Comparison of ENCODE assay signal across 8 mouse cellular contexts in the genomic region with DNA sequence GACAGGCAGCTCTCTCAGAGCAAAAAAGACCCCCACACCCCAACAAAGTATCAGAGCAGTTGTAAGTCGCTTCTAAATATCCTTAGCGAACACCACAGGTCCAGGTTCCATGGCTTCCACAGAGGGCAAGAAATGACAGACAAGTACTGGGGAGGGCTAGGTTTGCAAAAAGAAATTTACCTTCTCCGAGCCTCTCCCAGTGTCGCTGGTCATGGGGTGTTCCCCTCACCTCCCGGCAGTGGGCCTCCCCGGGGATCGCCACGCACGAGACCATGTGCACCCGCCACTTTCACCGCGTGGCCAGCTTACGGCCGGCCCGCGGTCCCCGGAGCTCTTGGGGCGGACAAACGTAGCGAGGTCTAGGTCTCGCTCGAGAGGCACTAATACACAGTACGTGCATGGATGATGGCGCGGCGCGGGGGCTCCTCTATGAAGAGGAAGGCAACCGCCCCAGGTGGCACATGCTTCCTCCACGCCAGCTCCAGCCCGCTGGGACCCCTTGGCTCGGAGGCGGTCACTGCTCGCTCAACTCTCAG. TPM values are rescaled to one million over a fixed set of nuclear protein-coding genes. Genes with fewer than 3 reads are reported as not detected.
A peak's percentile ranks its signal among the peaks of the same experiment; 100 is the strongest.
DNase-seq lines count a peak whose midpoint lies in the region; ATAC-seq and TF ChIP-seq lines count a peak whose summit lies in the region.

No protein-coding gene starts in this region.

- no peaks in the 10 kb centered on the region for H3K36me3 ChIP-seq in testis, adult 2 months (ENCODE audit: control insufficient read depth, insufficient read depth, low read length)
- 0 out of 2 replicates have a peak, but pooled peaks cover 3% of the 10 kb centered on the region for H3K36me3 ChIP-seq in intestine, postnatal 0 days (ENCODE audit: control insufficient read depth, insufficient read depth)
- no peaks in the 10 kb centered on the region for H3K36me3 ChIP-seq in neural tube, embryonic 12.5 days

- H3K27ac ChIP-seq in gastrocnemius, adult 2 months = peak overlapping the region; percentile 99
- no peak overlapping the region for H3K27ac ChIP-seq in testis, adult 2 months (ENCODE audit: control insufficient read depth, insufficient read depth, low read depth, low read length)
- H3K27ac ChIP-seq in intestine, postnatal 0 days (ENCODE audit: low read depth, low read length) = peak overlapping the region; percentile 52; the same call in 1 of the 2 replicates
- peak overlapping the region; percentile 70; the same call in 1 of the 2 replicates for H3K27ac ChIP-seq in neural tube, embryonic 12.5 days

- TF ChIP-seq CTCF in gastrocnemius, adult 2 months (IDR thresholded peaks at IDR 0.05) = no peak
- TF ChIP-seq CTCF in testis, adult 2 months (IDR thresholded peaks at IDR 0.05; ENCODE audit: control insufficient read depth, insufficient read depth, insufficient replicate concordance, low read depth, low read length) = no peak
- no peak for TF ChIP-seq CTCF in intestine, postnatal 0 days (IDR thresholded peaks at IDR 0.05; ENCODE audit: low read depth)

- H3K9ac ChIP-seq in intestine, postnatal 0 days (ENCODE audit: low read depth, low read length) = peak overlapping the region; percentile 78
- H3K9ac ChIP-seq in neural tube, embryonic 12.5 days = peak overlapping the region; percentile 83

- H3K4me2 ChIP-seq in intestine, postnatal 0 days (replicated peaks; ENCODE audit: low read depth) = peak overlapping the region; percentile 88
- H3K4me2 ChIP-seq in neural tube, embryonic 12.5 days (replicated peaks) = peak overlapping the region; percentile 75

- no peaks in the 10 kb centered on the region for H3K9me3 ChIP-seq in intestine, postnatal 0 days (ENCODE audit: control insufficient read depth)
- H3K9me3 ChIP-seq in neural tube, embryonic 12.5 days = no peaks in the 10 kb centered on the region

- no peak for TF ChIP-seq POLR2A in testis, adult 2 months (IDR thresholded peaks at IDR 0.05; ENCODE audit: control insufficient read depth, low read depth, low read length)

- peaks cover 15% of the 10 kb centered on the region for H3K4me1 ChIP-seq in testis, adult 2 months (ENCODE audit: control insufficient read depth, insufficient read depth, low read length)
- 0 out of 2 replicates have a peak, but pooled peaks cover 6% of the 10 kb centered on the region for H3K4me1 ChIP-seq in intestine, postnatal 0 days (replicated peaks; ENCODE audit: control insufficient read depth, insufficient read depth, low read length)
- H3K4me1 ChIP-seq in neural tube, embryonic 12.5 days = peaks cover 23% of the 10 kb centered on the region

- peak; percentile 73 for DNase-seq in gastrocnemius, adult 2 months
- DNase-seq in gastrocnemius, adult 18-20 months (ENCODE audit: low spot score) = no peak
- no peak for DNase-seq in testis, postnatal 14 days (ENCODE audit: low spot score)
- DNase-seq in thymus, postnatal 25 days = no peak
- DNase-seq in testis, postnatal 10 days (ENCODE audit: low spot score) = no peak

- H3K4me3 ChIP-seq in gastrocnemius, adult 2 months = peak overlapping the region; percentile 99
- peak overlapping the region; percentile 73 for H3K4me3 ChIP-seq in testis, adult 2 months (ENCODE audit: control insufficient read depth, low read depth, low read length)
- H3K4me3 ChIP-seq in intestine, postnatal 0 days (ENCODE audit: low read depth, low read length) = peak overlapping the region; percentile 96
- peak overlapping the region; percentile 82 for H3K4me3 ChIP-seq in neural tube, embryonic 12.5 days

- ATAC-seq in intestine, postnatal 0 days = peak; percentile 26
- peak; percentile 65 for ATAC-seq in neural tube, embryonic 12.5 days (ENCODE audit: low FRiP score, low read depth)

- no peaks in the 10 kb centered on the region for H3K27me3 ChIP-seq in testis, adult 2 months (ENCODE audit: control insufficient read depth, insufficient read depth, low read length)
- H3K27me3 ChIP-seq in intestine, postnatal 0 days (replicated peaks; ENCODE audit: control insufficient read depth, insufficient read depth, low read length) = no peaks in the 10 kb centered on the region
- H3K27me3 ChIP-seq in neural tube, embryonic 12.5 days (replicated peaks) = no peaks in the 10 kb centered on the region

- intact Hi-C loops in gastrocnemius, adult 2 months (cut with DNase I) = no loop called here

- WGBS in intestine, postnatal 0 days = under 1% methylated on average over 33 of the region's 33 CpGs
- WGBS in neural tube, embryonic 12.5 days = under 1% methylated on average over 33 of the region's 33 CpGs

RNA-seq across cellular contexts. Expression of a gene that starts 0.7 kb away (rescaled TPM):
- total RNA-seq in gastrocnemius, adult 2 months (2021) = 1 to 10 TPM; 5.1 to 6.5 TPM
- total RNA-seq in gastrocnemius, adult 18-20 months (2021) = 1 to 10 TPM; 5.3 to 5.4 TPM
- 1.3 and 1.4 TPM in 2 replicates for polyA plus RNA-seq in testis, adult 2 months (2012; rRNA removed)
- 25.8 and 26.6 TPM in 2 replicates for polyA plus RNA-seq in intestine, postnatal 0 days (2015; fragmentation: Nextera tagmentation; extraction: Ambion mirVana)
- 30.2 and 32.2 TPM in 2 replicates for polyA plus RNA-seq in neural tube, embryonic 12.5 days (2016; fragmentation: Nextera tagmentation; extraction: Ambion mirVana)

RNA-seq across cellular contexts. Expression of a gene that starts 1.7 kb away (rescaled TPM):
- total RNA-seq in gastrocnemius, adult 2 months (2021) = 100 to 1,000 TPM; 107 to 130 TPM
- total RNA-seq in gastrocnemius, adult 18-20 months (2021) = 100 to 1,000 TPM; 105 to 125 TPM
- 1.3 and 2.2 TPM in 2 replicates for polyA plus RNA-seq in testis, adult 2 months (2012; rRNA removed)
- 71.9 and 75.3 TPM in 2 replicates for polyA plus RNA-seq in intestine, postnatal 0 days (2015; fragmentation: Nextera tagmentation; extraction: Ambion mirVana)
- 313 and 315 TPM in 2 replicates for polyA plus RNA-seq in neural tube, embryonic 12.5 days (2016; fragmentation: Nextera tagmentation; extraction: Ambion mirVana)

Comparison
In these comparisons a context has a peak if more than half of its experiments do, and no peak if none do; other contexts are left out.
1. RNA of a gene that starts 0.7 kb away (polyA plus RNA-seq): 30.2 to 32.2 TPM in neural tube, embryonic 12.5 days and 25.8 to 26.6 TPM in intestine, postnatal 0 days; 1.3 to 1.4 TPM in testis, adult 2 months; every median in the first group is over 10 times any median in the second.
2. RNA of a gene that starts 1.7 kb away (polyA plus RNA-seq): 313 to 315 TPM in neural tube, embryonic 12.5 days and 71.9 to 75.3 TPM in intestine, postnatal 0 days; 1.3 to 2.2 TPM in testis, adult 2 months; every median in the first group is over 10 times any median in the second.
3. Peak in every context shown above with its lines, with median percentiles within 50 percentile points of each other: H3K4me3 ChIP-seq.